Mouse (Mus musculus) ovary, adult 18-20 months (tissue): ENCODE results near the gene Sestd1.

Experiments used
- DNase-seq: peaks from one replicate; pipeline ENCODE4 v3.0.0; 2022; ENCODE audit warnings: low spot score, mixed read lengths

Gene Sestd1

GRCm38 (mm10) chr2:77270781-77271180 is 9.6 kb downstream of the Sestd1 start:
- DNase-seq, result no peak

DNA sequence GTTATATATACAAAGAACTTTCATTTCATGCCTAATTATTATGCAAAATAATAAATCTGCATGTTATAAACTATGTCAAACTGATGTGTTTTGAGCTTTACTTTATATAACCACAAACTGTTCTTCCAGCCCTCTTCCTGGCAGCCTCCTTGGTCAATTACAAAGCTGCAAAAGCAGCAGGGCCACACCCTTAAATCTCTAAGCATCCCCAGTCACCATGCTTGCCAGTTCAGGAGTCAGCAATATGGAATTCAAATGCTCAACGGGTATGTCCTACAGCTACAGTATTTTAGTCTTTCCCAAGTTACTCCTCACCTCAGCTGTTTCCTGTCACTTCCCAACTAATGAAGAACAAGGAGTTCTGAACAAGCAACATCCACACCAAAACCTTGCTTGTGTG is 10.3 kb downstream of the Sestd1 start:
- no peak for DNase-seq

GRCm38 (mm10) chr2:77268612-77269239 is 11.7 kb downstream of the Sestd1 start:
- no peak for DNase-seq

DNA sequence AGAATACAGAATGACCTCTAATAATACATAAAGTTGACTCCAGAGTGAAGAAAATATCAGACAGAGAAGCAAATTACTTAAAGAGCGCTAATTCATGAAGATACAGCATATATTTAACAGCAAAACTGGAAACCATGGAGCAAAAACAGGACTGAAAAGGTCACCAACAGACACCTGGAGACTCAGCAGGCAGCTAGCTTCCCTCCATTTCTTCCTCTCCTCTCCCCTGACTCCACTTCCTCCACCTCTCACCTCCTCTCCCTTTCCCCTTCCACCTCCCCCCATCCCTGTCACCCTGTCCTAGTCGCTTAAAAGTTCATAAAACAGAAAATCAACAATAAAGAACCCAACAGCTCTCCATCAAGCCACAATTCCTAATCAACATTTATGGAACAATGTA is 13.5 kb downstream of the Sestd1 start:
- no peak for DNase-seq

GRCm38 (mm10) chr2:77266011-77266410 is 14.4 kb downstream of the Sestd1 start:
- no peak for DNase-seq

- DNase-seq, result no peak
These were observed 15.1 kb downstream of the Sestd1 start for GRCm38 (mm10) chr2:77265301-77265700.

DNA sequence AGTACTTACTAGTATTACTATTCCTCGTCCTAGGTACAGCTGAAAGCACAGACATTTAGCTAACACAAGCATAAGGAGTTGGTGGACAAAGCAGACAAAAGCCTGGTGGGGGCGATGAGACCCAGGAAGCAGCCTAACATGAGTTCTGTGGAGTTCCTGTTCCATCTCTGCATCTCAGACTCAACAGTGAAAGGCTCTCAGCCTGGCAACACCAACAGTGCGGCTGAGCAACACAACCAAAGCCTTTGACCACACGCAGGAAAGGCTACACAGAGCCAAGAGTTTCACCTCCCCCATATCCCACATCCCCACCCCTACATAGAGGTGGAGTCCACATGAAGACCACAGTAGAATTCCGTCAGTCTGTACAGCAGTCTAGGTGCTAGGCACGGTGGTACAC is 15.8 kb downstream of the Sestd1 start:
- no peak for DNase-seq

DNA sequence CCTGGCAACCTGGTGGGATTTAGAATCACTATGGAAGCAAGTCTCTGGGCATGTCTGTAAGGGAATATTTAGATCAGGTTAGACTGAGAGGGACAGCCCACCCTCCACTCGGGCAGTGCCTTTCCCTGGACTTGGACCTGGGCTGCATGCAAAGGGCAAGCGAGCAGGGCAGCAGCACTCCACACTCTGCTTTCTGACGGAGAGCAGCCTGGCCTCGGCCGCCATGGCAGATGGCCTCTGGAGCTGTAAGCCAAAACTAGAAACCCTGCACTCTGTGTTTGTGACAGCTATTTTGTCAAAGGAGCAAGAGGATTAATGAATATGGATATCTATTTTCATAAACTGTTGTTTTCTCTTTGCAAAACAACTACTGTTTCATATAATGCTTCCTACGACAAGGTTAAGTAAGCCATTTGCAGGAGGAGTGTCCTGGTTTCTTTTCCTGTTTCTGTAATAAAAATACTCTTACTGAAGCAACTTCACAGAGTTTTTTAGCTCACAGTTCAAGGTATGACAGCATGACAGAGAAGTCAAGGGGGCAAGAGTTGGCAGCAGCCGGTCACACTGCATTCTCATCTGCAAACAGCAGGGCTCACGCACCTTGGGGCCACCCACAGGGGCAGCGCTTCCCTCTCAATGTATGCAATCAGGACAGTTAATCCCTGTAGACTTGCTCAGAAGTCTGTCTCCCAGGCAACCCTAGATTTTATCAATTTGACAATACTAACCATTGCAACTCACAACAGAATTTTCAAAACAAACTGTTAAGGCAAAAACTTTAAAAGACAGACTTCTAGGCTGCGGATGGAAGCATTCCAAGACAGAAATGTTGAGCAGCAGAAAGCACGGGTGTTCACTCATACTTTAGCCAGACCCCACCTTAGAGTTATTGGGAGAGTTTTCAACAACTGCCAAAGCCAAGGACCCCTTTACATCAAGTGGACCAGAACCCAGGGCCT is 16.6 kb downstream of the Sestd1 start:
- no peak for DNase-seq

GRCm38 (mm10) chr2:77260134-77260533 is 20.3 kb downstream of the Sestd1 start:
- no peak for DNase-seq

DNA sequence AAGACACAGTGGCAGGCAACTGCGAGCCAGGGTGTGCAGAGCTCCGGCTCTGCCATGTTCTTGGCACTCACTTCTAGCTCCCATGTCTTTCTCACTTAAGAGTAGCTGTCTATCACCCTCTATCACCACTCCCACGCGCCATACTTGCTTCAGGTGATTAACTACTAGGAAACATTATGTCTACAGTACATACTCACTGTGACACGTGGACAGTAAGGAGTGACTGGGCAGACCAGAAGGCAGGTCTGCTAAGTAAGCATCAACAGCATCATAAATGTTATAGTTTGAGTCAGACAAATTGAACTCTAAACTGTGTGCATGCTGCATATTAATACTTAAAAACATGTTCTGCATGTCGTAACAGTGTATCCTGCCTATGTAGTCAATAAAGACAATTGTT is 27.2 kb downstream of the Sestd1 start:
- DNase-seq, result no peak

DNA sequence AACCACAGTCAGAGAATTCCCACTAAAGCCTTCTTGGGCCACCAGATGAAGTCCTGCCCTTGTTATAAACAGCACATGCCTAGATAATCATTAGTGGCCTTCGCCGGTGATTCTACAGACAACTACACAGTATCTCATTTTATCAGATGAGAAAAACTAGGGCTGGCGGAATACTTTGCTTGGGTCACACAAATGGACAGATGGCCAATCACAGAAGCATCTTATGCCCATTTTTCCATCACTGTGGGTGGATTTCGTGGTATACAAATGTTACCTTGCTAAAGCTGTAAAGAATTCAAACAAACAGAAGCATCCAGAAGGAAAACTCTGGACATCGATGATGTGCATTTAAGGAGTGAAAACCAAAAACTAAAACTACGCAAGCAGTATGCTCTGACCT is 28.7 kb downstream of the Sestd1 start:
- no peak for DNase-seq

- DNase-seq, result no peak
These were observed 30.4 kb downstream of the Sestd1 start for GRCm38 (mm10) chr2:77249771-77250681.

DNA sequence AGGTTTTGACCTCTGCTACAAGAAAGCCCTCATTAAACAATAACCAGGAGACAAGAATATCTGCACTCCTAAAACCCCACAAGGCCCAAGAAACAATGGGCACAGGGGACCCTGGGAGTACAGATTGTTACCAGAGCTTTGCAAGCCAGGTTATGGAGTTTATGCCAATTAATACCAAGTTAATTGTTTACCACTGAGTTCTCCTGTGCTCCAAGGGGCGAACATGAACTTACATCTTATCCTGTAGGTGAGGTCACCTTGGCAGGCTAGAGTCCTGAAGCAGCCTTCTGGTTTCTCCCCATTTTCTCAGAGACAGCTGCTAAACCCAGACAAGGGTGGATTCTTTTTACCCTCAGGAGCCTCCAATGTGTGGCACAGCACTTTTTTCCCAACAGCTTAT is 32.0 kb downstream of the Sestd1 start:
- no peak for DNase-seq

GRCm38 (mm10) chr2:77247200-77247830 is 33.1 kb downstream of the Sestd1 start:
- DNase-seq, result no peak

DNA sequence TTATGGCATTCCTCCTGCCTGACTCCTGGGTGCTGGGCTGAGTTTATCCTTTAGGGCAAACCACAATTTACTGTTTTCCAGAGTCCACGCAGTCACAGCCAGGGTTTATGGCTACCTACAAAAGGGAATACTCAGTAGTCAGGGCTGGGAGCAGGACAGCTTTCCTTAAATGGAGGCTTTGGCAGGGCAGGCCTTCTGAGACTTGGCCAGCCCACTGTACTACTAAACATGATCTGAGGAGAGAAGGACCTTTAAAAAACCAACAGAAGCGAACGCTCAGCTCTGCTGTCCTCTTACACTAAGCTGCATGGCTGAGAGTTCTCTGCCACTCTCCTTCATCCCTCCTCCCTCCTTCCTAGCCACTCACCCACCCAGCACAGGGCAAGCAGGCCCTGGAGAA is 34.6 kb downstream of the Sestd1 start:
- DNase-seq, result no peak

DNA sequence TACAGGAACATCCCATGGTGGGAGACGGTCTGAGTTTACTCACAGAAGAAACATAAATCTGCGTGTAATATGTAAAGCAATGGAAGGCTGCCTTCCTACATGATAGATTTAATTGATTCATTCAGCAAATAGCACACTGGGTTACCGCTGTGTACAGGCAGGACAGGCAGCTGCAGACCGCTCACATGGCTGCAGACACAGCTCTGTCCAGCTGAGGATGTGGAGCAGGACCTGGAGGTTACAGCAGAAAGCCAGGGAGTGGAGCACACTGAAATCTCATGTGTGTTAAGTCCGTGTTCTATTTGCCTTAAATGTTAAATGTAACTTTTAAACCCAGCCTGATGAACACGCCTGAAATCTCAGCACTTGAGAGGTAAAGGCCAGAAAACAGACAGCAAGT is 38.1 kb downstream of the Sestd1 start:
- DNase-seq, result no peak

- DNase-seq, result no peak
These were observed 41.8 kb downstream of the Sestd1 start for GRCm38 (mm10) chr2:77238607-77239006.

DNA sequence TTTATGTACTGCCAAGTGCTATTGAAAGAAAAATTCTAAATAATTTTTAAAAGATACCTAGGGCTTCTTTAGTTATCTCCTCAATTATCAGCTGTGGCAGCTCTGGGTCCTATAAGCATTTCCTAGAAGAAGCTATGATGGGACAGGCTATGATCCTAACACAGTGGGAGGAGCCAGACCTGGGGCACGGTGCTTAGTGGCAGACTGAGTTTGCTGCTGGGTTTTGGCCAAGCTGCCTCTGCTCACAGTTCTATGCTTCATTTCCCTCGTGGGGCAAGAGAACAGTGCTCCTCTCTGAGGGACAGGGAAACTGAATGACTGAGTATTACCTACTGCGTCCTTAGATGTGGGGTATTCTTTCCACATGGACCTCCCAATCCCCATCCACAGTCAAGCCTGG is 42.3 kb downstream of the Sestd1 start:
- DNase-seq, result no peak

DNA sequence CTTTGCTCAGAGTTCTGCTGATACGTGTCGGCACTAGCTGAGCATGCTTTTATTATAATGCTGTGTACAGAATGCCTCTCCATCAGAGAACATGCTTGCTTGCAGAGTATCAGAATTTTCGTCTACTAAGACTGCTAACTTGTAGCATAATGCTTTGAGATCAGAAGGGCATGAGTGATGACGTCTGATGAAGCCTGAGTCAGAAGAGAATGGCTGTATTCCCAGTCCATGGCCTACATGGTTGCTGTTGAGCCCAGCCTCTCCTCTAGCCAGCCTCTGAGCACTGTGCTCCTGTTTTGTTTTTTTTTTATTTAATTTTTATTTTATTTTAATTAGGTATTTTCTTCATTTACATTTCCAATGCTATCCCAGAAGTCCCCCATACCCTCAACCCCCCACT is 43.5 kb downstream of the Sestd1 start:
- no peak for DNase-seq

DNA sequence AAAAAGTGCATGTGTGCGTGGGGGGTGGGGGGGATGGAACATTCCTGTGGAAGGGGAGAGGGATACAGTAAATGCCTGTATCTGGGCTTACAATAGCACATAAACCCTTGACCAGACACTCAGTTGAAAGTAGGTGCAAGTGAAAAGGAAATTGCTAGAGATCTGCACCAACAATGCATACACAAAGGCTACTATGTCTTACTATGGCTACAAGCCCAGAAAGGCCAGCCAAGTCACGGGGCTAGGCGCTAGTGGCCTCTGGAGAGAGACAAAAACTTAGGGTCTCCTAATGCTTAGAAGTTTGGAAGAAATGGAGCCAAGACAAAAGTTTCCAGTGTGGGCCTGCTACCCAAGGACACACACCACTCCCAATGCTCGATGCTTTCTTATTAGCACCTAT is 44.5 kb downstream of the Sestd1 start:
- DNase-seq, result no peak

GRCm38 (mm10) chr2:77232604-77233003 is 47.8 kb downstream of the Sestd1 start:
- no peak for DNase-seq

- no peak for DNase-seq
These were observed 59.4 kb downstream of the Sestd1 start for GRCm38 (mm10) chr2:77220960-77221359.
